Mouse (Mus musculus): ENCODE data around the gene Fbxo31. TPM values are rescaled to one million over a fixed set of nuclear protein-coding genes. Genes with fewer than 3 reads are reported as not detected.

Gene Fbxo31
- total and polyA plus RNA-seq, 2 experiments from 2014 or later, result 38.2 to 58.3 TPM

DNA sequence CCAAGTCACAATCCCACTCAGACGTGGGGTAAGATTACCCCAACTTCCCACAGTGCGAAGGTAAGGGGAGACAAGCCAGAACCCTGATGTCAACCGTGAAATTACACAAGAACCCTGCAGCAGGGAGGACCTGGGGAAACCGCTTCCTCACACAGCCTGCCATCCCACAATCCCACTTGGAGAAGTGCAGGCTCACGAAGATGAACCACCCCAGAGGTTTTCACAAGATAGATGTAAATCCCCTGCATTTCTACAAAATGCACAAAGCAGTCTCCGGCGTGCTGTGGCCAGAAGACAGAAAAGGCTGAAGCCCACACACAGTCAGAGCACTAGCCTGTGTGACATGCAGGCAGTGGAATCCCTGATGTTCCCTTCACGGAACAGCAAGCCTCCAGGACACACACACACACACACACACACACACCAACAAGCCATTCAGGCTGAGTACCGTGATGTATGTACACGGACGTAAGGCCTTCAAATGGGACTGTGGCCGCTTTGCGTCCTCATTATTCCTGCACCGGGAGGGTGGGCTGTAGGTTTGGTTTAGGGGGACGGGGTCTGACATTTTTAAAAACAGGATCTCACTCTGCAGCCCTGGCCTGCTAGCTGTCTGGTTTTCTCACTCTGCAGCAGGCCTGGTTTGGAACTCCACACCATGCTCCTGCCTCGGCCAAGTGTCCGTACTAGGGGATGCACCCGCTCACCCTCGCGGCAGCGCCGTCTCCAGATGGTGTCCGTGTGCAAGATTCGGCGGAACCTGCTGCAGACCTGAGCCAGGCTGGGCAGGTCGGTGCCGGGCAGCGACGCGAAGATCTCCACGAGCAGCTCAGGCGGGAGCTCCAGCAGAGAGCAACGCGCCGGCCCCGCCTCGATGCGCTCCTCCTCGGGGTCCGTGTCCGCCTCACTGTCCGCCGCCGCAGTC lies 593 bp downstream of the Fbxo31 start:
- peak; percentile 10 for ATAC-seq

DNA sequence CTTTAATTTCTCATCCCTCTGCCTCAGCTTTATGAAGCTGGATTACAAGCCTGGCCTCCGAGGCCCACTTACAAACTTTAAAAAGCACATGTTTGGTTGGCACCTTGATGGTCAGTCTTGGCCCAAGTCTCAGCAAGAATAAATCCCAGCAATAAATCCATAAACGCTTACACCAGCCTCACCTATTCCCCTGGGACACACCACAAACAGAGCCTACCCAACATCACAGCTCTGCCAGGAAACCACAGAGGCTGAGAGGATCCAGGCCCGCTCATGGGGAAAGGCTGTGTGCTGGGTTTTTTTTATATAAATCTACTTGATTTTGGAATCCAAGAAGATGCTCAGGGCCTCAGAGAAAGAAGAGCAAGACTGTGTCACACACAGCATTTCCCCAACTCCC lies 2.9 kb downstream of the Fbxo31 start:
- no peaks in the 10 kb centered on the region for H3K27me3 ChIP-seq (ENCODE audit: insufficient read depth, low read length)
- no peaks in the 10 kb centered on the region for H3K9me3 ChIP-seq (ENCODE audit: low read length)
- peaks cover 11% of the 10 kb centered on the region for H3K4me1 ChIP-seq (ENCODE audit: insufficient read depth)
- no peak overlapping the region for H3K4me3 ChIP-seq (ENCODE audit: low read depth, low read length)
- no peak for TF ChIP-seq CTCF (IDR thresholded peaks at IDR 0.05; ENCODE audit: low read depth)
- ATAC-seq, result no peak
- H3K36me3 ChIP-seq (ENCODE audit: insufficient read depth), result no peaks in the 10 kb centered on the region
- no peak overlapping the region for H3K27ac ChIP-seq (ENCODE audit: low read depth, low read length)
- WGBS, result 92% methylated on average over 3 of the region's 3 CpGs
- DNase-seq, result no peak
- no peak overlapping the region for H3K9ac ChIP-seq
- no peak overlapping the region for H3K4me2 ChIP-seq (ENCODE audit: low read depth)

More for the DNA sequence above, 593 bp downstream of the Fbxo31 start:
- no peaks in the 10 kb centered on the region for H3K27me3 ChIP-seq (ENCODE audit: insufficient read depth, low read length)
- H3K36me3 ChIP-seq (ENCODE audit: insufficient read depth), result no peaks in the 10 kb centered on the region
- H3K4me1 ChIP-seq (ENCODE audit: insufficient read depth), result peaks cover 11% of the 10 kb centered on the region
- H3K4me2 ChIP-seq (ENCODE audit: low read depth), result peak overlapping the region; percentile 59
- WGBS, result 2% methylated on average over 44 of the region's 44 CpGs
- DNase-seq, result peak; percentile 68
- H3K27ac ChIP-seq (ENCODE audit: low read depth, low read length), result peak overlapping the region; percentile 67
- H3K4me3 ChIP-seq (ENCODE audit: low read depth, low read length), result peak overlapping the region; percentile 71
- TF ChIP-seq CTCF (IDR thresholded peaks at IDR 0.05; ENCODE audit: low read depth), result no peak
- H3K9me3 ChIP-seq (ENCODE audit: low read length), result no peaks in the 10 kb centered on the region
- peak overlapping the region; percentile 93 for H3K9ac ChIP-seq

DNA sequence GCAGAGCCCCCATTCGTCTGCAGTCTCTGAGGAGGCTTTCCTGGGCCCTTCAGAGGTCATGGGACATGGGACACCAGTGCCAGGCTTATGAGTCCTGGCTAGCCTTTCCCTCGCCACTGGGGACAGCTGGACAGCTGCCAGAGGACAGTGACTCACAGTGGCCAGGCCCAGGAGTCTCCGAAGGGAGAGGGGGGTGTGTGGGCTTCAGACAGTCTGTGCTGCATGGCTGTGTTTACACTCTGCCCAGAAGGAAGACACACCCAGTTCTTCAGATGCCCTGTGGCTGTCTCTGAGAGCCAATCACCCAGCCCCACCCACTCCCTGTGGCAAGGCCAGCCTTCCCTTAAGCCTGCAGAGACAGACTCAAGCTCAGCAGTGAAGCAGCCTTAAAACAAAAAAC lies 5.3 kb downstream of the Fbxo31 start:
- H3K36me3 ChIP-seq (ENCODE audit: insufficient read depth), result no peaks in the 10 kb centered on the region
- H3K4me3 ChIP-seq (ENCODE audit: low read depth, low read length), result no peak overlapping the region
- no peak for ATAC-seq
- H3K27me3 ChIP-seq (ENCODE audit: insufficient read depth, low read length), result no peaks in the 10 kb centered on the region
- H3K9me3 ChIP-seq (ENCODE audit: low read length), result no peaks in the 10 kb centered on the region
- WGBS, result 37% methylated on average over 3 of the region's 3 CpGs
- no peak overlapping the region for H3K4me2 ChIP-seq (ENCODE audit: low read depth)
- no peak for DNase-seq
- no peak overlapping the region for H3K9ac ChIP-seq
- no peak overlapping the region for H3K27ac ChIP-seq (ENCODE audit: low read depth, low read length)
- peaks cover 11% of the 10 kb centered on the region for H3K4me1 ChIP-seq (ENCODE audit: insufficient read depth)
- TF ChIP-seq CTCF (IDR thresholded peaks at IDR 0.05; ENCODE audit: low read depth), result no peak

DNA sequence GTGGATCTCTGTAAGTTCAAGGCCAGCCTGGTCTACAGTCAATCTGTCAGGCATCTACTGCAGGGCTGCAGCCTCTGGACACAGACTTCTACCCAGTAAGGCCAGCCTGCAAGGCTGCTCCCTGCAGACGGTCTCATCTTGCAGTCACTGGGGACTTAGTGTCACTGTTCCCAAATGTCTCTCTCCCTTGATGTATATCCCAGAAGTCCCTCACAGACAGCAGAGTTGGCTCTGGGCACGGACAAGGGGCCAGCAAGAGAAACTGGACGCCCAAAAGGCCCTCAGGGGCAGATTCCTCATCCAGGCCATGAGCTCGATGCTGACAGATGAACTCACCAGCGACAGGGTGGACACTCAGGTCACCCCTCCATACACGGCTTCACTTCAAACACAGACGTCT lies 6.5 kb downstream of the Fbxo31 start:
- Histone ChIP-seq H3K4me2 (ENCODE audit: low read depth) (no peak overlapping the region), H3K4me1 (ENCODE audit: insufficient read depth) (peaks cover 8% of the 10 kb centered on the region), H3K9ac (no peak overlapping the region), H3K27me3 (ENCODE audit: insufficient read depth, low read length) (no peaks in the 10 kb centered on the region), H3K4me3 (ENCODE audit: low read depth, low read length) (no peak overlapping the region), H3K36me3 (ENCODE audit: insufficient read depth) (no peaks in the 10 kb centered on the region), H3K9me3 (ENCODE audit: low read length) (no peaks in the 10 kb centered on the region), H3K27ac (ENCODE audit: low read depth, low read length) (no peak overlapping the region)
- DNase-seq (no peak), ATAC-seq (no peak)
- TF ChIP-seq CTCF (IDR thresholded peaks at IDR 0.05; ENCODE audit: low read depth), result no peak
- WGBS, result 88% methylated on average over 7 of the region's 7 CpGs

DNA sequence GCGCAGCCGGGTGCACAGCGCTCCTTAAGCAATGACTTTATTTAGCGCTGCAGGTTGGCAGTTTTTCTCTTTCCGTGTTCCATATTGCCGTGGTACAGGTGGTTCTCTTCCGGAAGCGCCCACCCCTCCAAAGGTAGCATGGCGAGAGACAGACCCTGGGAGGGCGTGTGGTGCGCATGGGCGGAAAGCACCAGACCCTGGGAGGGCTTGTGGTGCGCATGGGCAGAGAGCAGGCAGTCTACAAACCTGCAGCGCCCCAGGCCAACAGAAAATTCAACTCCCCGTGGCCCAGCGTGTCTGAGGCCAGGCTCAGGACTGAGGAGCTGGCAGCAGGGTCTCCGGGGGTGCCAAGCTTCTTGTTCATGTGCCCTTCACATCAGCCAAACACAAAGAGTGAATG lies 7.8 kb downstream of the Fbxo31 start:
- 85% methylated on average over 17 of the region's 17 CpGs for WGBS
- no peaks in the 10 kb centered on the region for H3K9me3 ChIP-seq (ENCODE audit: low read length)
- no peak overlapping the region for H3K4me2 ChIP-seq (ENCODE audit: low read depth)
- H3K27ac ChIP-seq (ENCODE audit: low read depth, low read length), result no peak overlapping the region
- ATAC-seq, result no peak
- no peaks in the 10 kb centered on the region for H3K4me1 ChIP-seq (ENCODE audit: insufficient read depth)
- no peak for TF ChIP-seq CTCF (IDR thresholded peaks at IDR 0.05; ENCODE audit: low read depth)
- no peak for DNase-seq
- H3K27me3 ChIP-seq (ENCODE audit: insufficient read depth, low read length), result no peaks in the 10 kb centered on the region
- H3K4me3 ChIP-seq (ENCODE audit: low read depth, low read length), result no peak overlapping the region
- no peaks in the 10 kb centered on the region for H3K36me3 ChIP-seq (ENCODE audit: insufficient read depth)
- no peak overlapping the region for H3K9ac ChIP-seq

DNA sequence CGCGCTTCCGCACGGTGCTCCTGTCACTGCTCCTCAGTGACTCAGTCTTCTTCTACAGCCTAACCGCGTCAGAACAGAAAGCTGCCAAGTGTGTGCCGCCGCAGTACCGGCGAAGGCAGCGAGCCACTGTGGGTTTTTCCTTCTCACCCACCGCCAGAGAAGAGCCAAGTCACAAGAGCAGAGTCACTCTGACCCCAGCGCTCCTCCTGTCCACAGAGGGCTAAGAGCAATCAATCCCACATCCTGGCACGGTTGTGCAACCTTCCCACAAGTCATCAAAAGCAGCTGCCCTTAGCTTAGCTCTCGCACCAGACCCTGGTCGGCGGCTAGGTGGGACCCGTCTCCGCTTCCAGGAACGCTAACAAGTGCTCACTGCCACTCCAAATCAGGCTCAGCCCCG lies 8.3 kb downstream of the Fbxo31 start:
- TF ChIP-seq CTCF (IDR thresholded peaks at IDR 0.05; ENCODE audit: low read depth), result no peak
- Histone ChIP-seq H3K36me3 (ENCODE audit: insufficient read depth) (peaks cover 5% of the 10 kb centered on the region; the same call in 1 of the 2 replicates), H3K4me2 (ENCODE audit: low read depth) (no peak overlapping the region), H3K9ac (no peak overlapping the region), H3K4me1 (ENCODE audit: insufficient read depth) (no peaks in the 10 kb centered on the region), H3K4me3 (ENCODE audit: low read depth, low read length) (no peak overlapping the region), H3K9me3 (ENCODE audit: low read length) (no peaks in the 10 kb centered on the region), H3K27ac (ENCODE audit: low read depth, low read length) (no peak overlapping the region), H3K27me3 (ENCODE audit: insufficient read depth, low read length) (no peaks in the 10 kb centered on the region)
- 90% methylated on average over 21 of the region's 21 CpGs for WGBS
- ATAC-seq, result no peak
- DNase-seq, result no peak

DNA sequence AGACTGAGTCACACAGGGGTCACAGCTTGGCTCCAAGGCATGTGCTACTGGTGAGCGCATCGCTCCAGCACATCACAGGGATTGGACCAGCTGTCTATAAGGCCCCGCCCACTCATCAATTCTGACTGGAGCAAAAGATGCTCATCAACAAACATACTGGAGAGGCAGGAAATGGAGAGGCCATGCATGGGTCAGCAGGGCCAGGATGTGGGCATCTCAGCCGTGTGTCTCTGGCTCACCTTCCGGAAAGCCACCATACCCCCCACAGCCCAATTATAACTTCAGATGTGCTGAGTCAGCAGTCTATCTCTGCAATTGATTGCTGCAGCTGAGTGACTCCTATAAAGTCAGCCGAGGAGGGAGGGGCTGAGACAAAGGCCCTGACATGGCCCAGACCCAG lies 10.3 kb downstream of the Fbxo31 start:
- Histone ChIP-seq H3K9ac (no peak overlapping the region), H3K36me3 (ENCODE audit: insufficient read depth) (peaks cover 12% of the 10 kb centered on the region; the same call in 1 of the 2 replicates), H3K4me2 (ENCODE audit: low read depth) (no peak overlapping the region), H3K27ac (ENCODE audit: low read depth, low read length) (no peak overlapping the region), H3K4me3 (ENCODE audit: low read depth, low read length) (no peak overlapping the region), H3K9me3 (ENCODE audit: low read length) (no peaks in the 10 kb centered on the region), H3K27me3 (ENCODE audit: insufficient read depth, low read length) (no peaks in the 10 kb centered on the region), H3K4me1 (ENCODE audit: insufficient read depth) (no peaks in the 10 kb centered on the region)
- 85% methylated on average over 6 of the region's 6 CpGs for WGBS
- no peak for TF ChIP-seq CTCF (IDR thresholded peaks at IDR 0.05; ENCODE audit: low read depth)
- DNase-seq (no peak), ATAC-seq (no peak)

Data from forebrain, postnatal 0 days (tissue).